Mouse (Mus musculus) stomach, postnatal 0 days (tissue): ENCODE results near the gene Adgrb3. TPM values are rescaled to one million over a fixed set of nuclear protein-coding genes. Genes with fewer than 3 reads are reported as not detected.
"Not testable (repeated sequence)": the region's sequence is repeated elsewhere in the genome, so short reads cannot be mapped to it uniquely, and the experiment has no call there.

Source experiments
- ATAC-seq: fragments of 200-750 bp; cut with Nextera tagmentation; 2 replicates; pipeline ENCODE4 v1.8.0; 2017; ENCODE audit not compliant: low FRiP score, low TSS enrichment
- DNase-seq: peaks from one replicate; pipeline ENCODE4 v3.0.0-alpha.2; 2016; ENCODE audit warnings: low spot score
- H3K27ac ChIP-seq: fragments of 300-500 bp; sonication (generic); replicated peaks from 2 replicates; pipeline ENCODE4 v1.5.1; 2014; ENCODE audit warnings: mild to moderate bottlenecking, control low read depth
- H3K27me3 ChIP-seq: fragments of 300-500 bp; sonication (generic); 2 replicates; pipeline ENCODE4 v1.6.1; 2014; ENCODE audit warnings: low read length; ENCODE audit not compliant: control insufficient read depth, insufficient read depth
- H3K36me3 ChIP-seq: fragments of 300-500 bp; sonication (generic); 2 replicates; pipeline ENCODE4 v1.6.1; 2014; ENCODE audit warnings: low read length, mixed read lengths; ENCODE audit not compliant: control insufficient read depth, insufficient read depth
- H3K4me1 ChIP-seq: fragments of 300-500 bp; sonication (generic); replicated peaks from 2 replicates; pipeline ENCODE4 v1.6.1; 2014; ENCODE audit warnings: antibody characterized with exemption; ENCODE audit not compliant: control insufficient read depth, insufficient read depth
- H3K4me2 ChIP-seq: fragments of 300-500 bp; sonication (generic); replicated peaks from 2 replicates; pipeline ENCODE4 v1.6.1; 2014; ENCODE audit warnings: low read depth, mild to moderate bottlenecking, control low read depth, moderate library complexity
- H3K4me3 ChIP-seq: fragments of 300-500 bp; sonication (generic); 2 replicates; pipeline ENCODE4 v1.5.1; 2014; ENCODE audit warnings: low read depth, low read length, control low read depth
- H3K9ac ChIP-seq: fragments of 300-500 bp; sonication (generic); 2 replicates; pipeline ENCODE4 v1.6.1; 2014; ENCODE audit warnings: mild to moderate bottlenecking, low read length, control low read depth, mixed read lengths
- H3K9me3 ChIP-seq: fragments of 300-500 bp; sonication (generic); 2 replicates; pipeline ENCODE4 v1.6.1; 2016; ENCODE audit warnings: low read length; ENCODE audit not compliant: control insufficient read depth
- CTCF ChIP-seq: IDR thresholded peaks from 2 replicates; pipeline ENCODE4 v1.5.1; 2016; ENCODE audit warnings: antibody characterized with exemption, low read depth, mild to moderate bottlenecking, moderate library complexity
- EP300 ChIP-seq: optimal IDR thresholded peaks from 2 replicates; pipeline ENCODE3; 2016; ENCODE audit warnings: antibody characterized with exemption
- WGBS: fragments of 180-500 bp; shearing (Covaris S2); extraction: QIAGEN DNeasy Blood & Tissue Kit; methylation state at CpG from one replicate; pipeline ENCODE4 v1.1.7; 2014; 5-methylcytosine and 5-hydroxymethylcytosine counted together
- polyA plus RNA-seq: library from polyadenylated mRNA; unstranded; fragments of >200 nt; fragmentation: Nextera tagmentation; extraction: Ambion mirVana; gene quantifications from 2 replicates; pipeline ENCODE4 v1.2.1, GENCODE M21; 2015

Adgrb3 gene
- polyA plus RNA-seq, 1 experiment from 2014 or later: 1.8 TPM

GRCm38 (mm10) chr1:25057656-25058055 is 771.9 kb downstream of the Adgrb3 start:
- H3K9me3 ChIP-seq: no peaks in the 10 kb centered on the region
- 59% methylated on average over 2 of the region's 2 CpGs for WGBS
- H3K4me3 ChIP-seq: no peak overlapping the region
- DNase-seq (no peak), ATAC-seq (no peak)
- H3K4me1 ChIP-seq: no peaks in the 10 kb centered on the region
- no peaks in the 10 kb centered on the region for H3K36me3 ChIP-seq
- H3K4me2 ChIP-seq: no peak overlapping the region
- TF ChIP-seq EP300 (no peak), CTCF (no peak)
- H3K27me3 ChIP-seq: no peaks in the 10 kb centered on the region
- no peak overlapping the region for H3K9ac ChIP-seq
- H3K27ac ChIP-seq: no peak overlapping the region

- Histone ChIP-seq H3K27me3 (no peaks in the 10 kb centered on the region), H3K4me2 (no peak overlapping the region), H3K4me1 (no peaks in the 10 kb centered on the region), H3K4me3 (no peak overlapping the region), H3K9ac (no peak overlapping the region), H3K9me3 (no peaks in the 10 kb centered on the region), H3K36me3 (no peaks in the 10 kb centered on the region), H3K27ac (no peak overlapping the region)
- DNase-seq (no peak), ATAC-seq (no peak)
- 67% methylated on average over 6 of the region's 6 CpGs for WGBS
- TF ChIP-seq CTCF (no peak), EP300 (no peak)
Observed at GRCm38 (mm10) chr1:25057212-25057611, 772.3 kb downstream of the Adgrb3 start.

- no peaks in the 10 kb centered on the region for H3K36me3 ChIP-seq
- DNase-seq: no peak
- H3K4me1 ChIP-seq: no peaks in the 10 kb centered on the region
- H3K4me3 ChIP-seq: no peak overlapping the region
- H3K27me3 ChIP-seq: no peaks in the 10 kb centered on the region
- TF ChIP-seq EP300 (no peak), CTCF (no peak)
- WGBS: 59% methylated on average over 4 of the region's 4 CpGs
- no peak overlapping the region for H3K27ac ChIP-seq
- H3K9me3 ChIP-seq: no peaks in the 10 kb centered on the region
- no peak overlapping the region for H3K4me2 ChIP-seq
- ATAC-seq: no peak
- H3K9ac ChIP-seq: no peak overlapping the region
Observed at GRCm38 (mm10) chr1:25042091-25042490, 787.4 kb downstream of the Adgrb3 start.

GRCm38 (mm10) chr1:25034161-25034560 is 795.3 kb downstream of the Adgrb3 start:
- 73% methylated on average over 10 of the region's 10 CpGs for WGBS
- DNase-seq (no peak), ATAC-seq (no peak)
- Histone ChIP-seq H3K27ac (no peak overlapping the region), H3K36me3 (no peaks in the 10 kb centered on the region), H3K9ac (no peak overlapping the region), H3K4me3 (no peak overlapping the region), H3K4me2 (no peak overlapping the region), H3K9me3 (no peaks in the 10 kb centered on the region), H3K4me1 (no peaks in the 10 kb centered on the region), H3K27me3 (no peaks in the 10 kb centered on the region)
- TF ChIP-seq CTCF (no peak), EP300 (no peak)

GRCm38 (mm10) chr1:25033155-25034095 is 796.1 kb downstream of the Adgrb3 start:
- H3K4me3 ChIP-seq: no peak overlapping the region
- TF ChIP-seq EP300 (no peak), CTCF (no peak)
- H3K9ac ChIP-seq: no peak overlapping the region
- ATAC-seq (no peak), DNase-seq (no peak)
- H3K27ac ChIP-seq: no peak overlapping the region
- H3K9me3 ChIP-seq: no peaks in the 10 kb centered on the region
- H3K4me2 ChIP-seq: no peak overlapping the region
- no peaks in the 10 kb centered on the region for H3K27me3 ChIP-seq
- 64% methylated on average over 8 of the region's 8 CpGs for WGBS
- H3K4me1 ChIP-seq: no peaks in the 10 kb centered on the region
- H3K36me3 ChIP-seq: no peaks in the 10 kb centered on the region

- TF ChIP-seq CTCF (no peak), EP300 (no peak)
- H3K36me3 ChIP-seq: no peaks in the 10 kb centered on the region
- H3K9ac ChIP-seq: no peak overlapping the region
- no peak for DNase-seq
- H3K4me2 ChIP-seq: no peak overlapping the region
- no peak overlapping the region for H3K27ac ChIP-seq
- no peaks in the 10 kb centered on the region for H3K9me3 ChIP-seq
- H3K27me3 ChIP-seq: no peaks in the 10 kb centered on the region
- WGBS: 59% methylated on average over 3 of the region's 3 CpGs
- no peak overlapping the region for H3K4me3 ChIP-seq
- H3K4me1 ChIP-seq: no peaks in the 10 kb centered on the region
- ATAC-seq: no peak
Observed at GRCm38 (mm10) chr1:25023156-25023555, 806.4 kb downstream of the Adgrb3 start.

- not testable (repeated sequence) for H3K9me3 ChIP-seq, H3K36me3 ChIP-seq, H3K4me2 ChIP-seq, DNase-seq, ATAC-seq, H3K4me1 ChIP-seq, H3K9ac ChIP-seq, H3K4me3 ChIP-seq, H3K27ac ChIP-seq, H3K27me3 ChIP-seq
- WGBS: 60% methylated on average over 5 of the region's 8 CpGs
Observed at GRCm38 (mm10) chr1:25017851-25018250, 811.7 kb downstream of the Adgrb3 start.
